Mouse (Mus musculus) gonadal fat pad, adult 2 months (tissue): Measurements from ENCODE around the gene Ldha. TPM values are rescaled to one million over a fixed set of nuclear protein-coding genes. Genes with fewer than 3 reads are reported as not detected.

Experiments
- DNase-seq: peaks from one replicate; pipeline ENCODE4 v3.0.0-alpha.2; 2012; ENCODE audit warnings: low read depth
- polyA plus RNA-seq: library from polyadenylated mRNA; depleted of rRNA; stranded (reverse); fragments of >200 nt; gene quantifications from 2 replicates; pipeline ENCODE4 v1.2.3, GENCODE M21; 2012

Ldha gene
- polyA plus RNA-seq, 1 experiment: 1,009 TPM

GRCm38 (mm10) chr7:46838104-46838671 is 3.1 kb upstream of the Ldha start:
- no peak for DNase-seq

- no peak for DNase-seq
These were observed 2.4 kb upstream of the Ldha start for GRCm38 (mm10) chr7:46838891-46839302.

GRCm38 (mm10) chr7:46839446-46839845 is 1.8 kb upstream of the Ldha start:
- DNase-seq: no peak

GRCm38 (mm10) chr7:46839861-46840260 is 1.4 kb upstream of the Ldha start:
- no peak for DNase-seq

- no peak for DNase-seq
These were observed 949 bp upstream of the Ldha start for GRCm38 (mm10) chr7:46840326-46840725.

GRCm38 (mm10) chr7:46842278-46842677 is 1.0 kb downstream of the Ldha start:
- DNase-seq: no peak

- no peak for DNase-seq
These were observed 2.3 kb downstream of the Ldha start for GRCm38 (mm10) chr7:46843576-46843975.

GRCm38 (mm10) chr7:46845211-46845977 is 4.1 kb downstream of the Ldha start:
- no peak for DNase-seq

GRCm38 (mm10) chr7:46845978-46846485 is 4.8 kb downstream of the Ldha start:
- DNase-seq: no peak

- no peak for DNase-seq
These were observed 5.4 kb downstream of the Ldha start for GRCm38 (mm10) chr7:46846486-46847244.

- DNase-seq: no peak
These were observed 8.0 kb downstream of the Ldha start for GRCm38 (mm10) chr7:46849287-46849686.

GRCm38 (mm10) chr7:46851026-46851425 is 9.8 kb downstream of the Ldha start:
- no peak for DNase-seq

- no peak for DNase-seq
These were observed 11.4 kb downstream of the Ldha start for GRCm38 (mm10) chr7:46852666-46853065.

GRCm38 (mm10) chr7:46853365-46853764 is 12.1 kb downstream of the Ldha start:
- DNase-seq: no peak

- no peak for DNase-seq
These were observed 14.7 kb downstream of the Ldha start for GRCm38 (mm10) chr7:46855866-46856560.

- no peak for DNase-seq
These were observed 16.2 kb downstream of the Ldha start for GRCm38 (mm10) chr7:46857436-46857835.

- DNase-seq: no peak
These were observed 17.8 kb downstream of the Ldha start for GRCm38 (mm10) chr7:46859031-46859430.

GRCm38 (mm10) chr7:46860996-46861395 is 19.7 kb downstream of the Ldha start, which contains the start of gene Ldhc:
TSS of gene Ldhc (plus strand) at chr7:46861203.
- DNase-seq: no peak

- DNase-seq: no peak
These were observed 30.7 kb downstream of the Ldha start for GRCm38 (mm10) chr7:46871988-46872387.

GRCm38 (mm10) chr7:46876841-46877240 is 35.6 kb downstream of the Ldha start:
- DNase-seq: no peak

- no peak for DNase-seq
These were observed 36.0 kb downstream of the Ldha start for GRCm38 (mm10) chr7:46877255-46877654.

GRCm38 (mm10) chr7:46879851-46880250 is 38.6 kb downstream of the Ldha start:
- no peak for DNase-seq
